Mouse (Mus musculus) C2C12 (cell line): Measurements from ENCODE around the gene Cdc25a. TPM values are rescaled to one million over a fixed set of nuclear protein-coding genes. Genes with fewer than 3 reads are reported as not detected.

ENCODE experiments used
- H3K27me3 ChIP-seq: one replicate; pipeline ENCODE4 v1.6.1; 2011; ENCODE audit not compliant: control insufficient read depth, insufficient read depth, insufficient read length
- H3K36me3 ChIP-seq: one replicate; pipeline ENCODE4 v1.6.1; 2011; ENCODE audit not compliant: control insufficient read depth, insufficient read depth
- H3K4me3 ChIP-seq: one replicate; pipeline ENCODE4 v1.5.1; 2011; ENCODE audit warnings: mild to moderate bottlenecking, control low read depth; ENCODE audit not compliant: poor library complexity, insufficient read depth, severe bottlenecking
- H3K79me2 ChIP-seq: one replicate; pipeline ENCODE4 v1.6.1; 2011; ENCODE audit not compliant: control insufficient read depth, insufficient read depth
- H3K79me3 ChIP-seq: one replicate; pipeline ENCODE4 v1.6.1; 2011; ENCODE audit warnings: low read depth, control low read depth
- H3ac ChIP-seq: one replicate; pipeline ENCODE3; 2011; ENCODE audit warnings: low read depth; ENCODE audit not compliant: control insufficient read depth, insufficient read length
- CEBPB ChIP-seq: IDR thresholded peaks from one replicate; pipeline ENCODE4 v1.6.1; 2011; ENCODE audit warnings: low read depth, mild to moderate bottlenecking, control low read depth, moderate library complexity
- CTCF ChIP-seq: IDR thresholded peaks from one replicate; pipeline ENCODE4 v1.5.1; 2011; ENCODE audit not compliant: control insufficient read depth, insufficient read depth, insufficient read length
- FOSL1 ChIP-seq: IDR thresholded peaks from one replicate; pipeline ENCODE4 v1.8.0; 2011; ENCODE audit warnings: mild to moderate bottlenecking, low read length; ENCODE audit not compliant: poor library complexity, insufficient read depth, severe bottlenecking
- MAX ChIP-seq: IDR thresholded peaks from one replicate; pipeline ENCODE4 v1.6.1; 2011; ENCODE audit warnings: mild to moderate bottlenecking, control low read depth
- MYOD1 ChIP-seq: IDR thresholded peaks from one replicate; pipeline ENCODE4 v1.6.1; 2011; ENCODE audit warnings: low read depth; ENCODE audit not compliant: control insufficient read depth, insufficient read length
- MYOG ChIP-seq: IDR thresholded peaks from one replicate; pipeline ENCODE4 v1.6.1; 2011; ENCODE audit not compliant: control insufficient read depth, insufficient read length; ENCODE audit errors: extremely low read depth
- USF1 ChIP-seq: IDR thresholded peaks from one replicate; pipeline ENCODE4 v1.6.1; 2011; ENCODE audit warnings: low read depth, mild to moderate bottlenecking, control low read depth, moderate library complexity
- polyA plus RNA-seq: library from polyadenylated mRNA; unstranded; fragments of >200 nt; fragmentation: generic; extraction: Trizol; gene quantifications from one replicate; pipeline ENCODE4 v1.2.1, GENCODE M21; 2012; ENCODE audit warnings: missing spikeins

Gene Cdc25a
- polyA plus RNA-seq, 1 experiment: 23.3 TPM

- H3K27me3 ChIP-seq: no peaks in the 10 kb centered on the region
- no peak overlapping the region for H3ac ChIP-seq
- no peak overlapping the region for H3K4me3 ChIP-seq
- H3K79me3 ChIP-seq: no peaks in the 10 kb centered on the region
- peaks cover 51% of the 10 kb centered on the region for H3K36me3 ChIP-seq
- TF ChIP-seq CEBPB: no peak
- TF ChIP-seq CTCF: no peak
- TF ChIP-seq FOSL1: no peak
- TF ChIP-seq MYOG: no peak
- TF ChIP-seq MAX: no peak
- TF ChIP-seq USF1: no peak
- H3K79me2 ChIP-seq: no peaks in the 10 kb centered on the region
Observed at GRCm38 (mm10) chr9:109896253-109897150, 21.1 kb downstream of the Cdc25a start.

GRCm38 (mm10) chr9:109898027-109898426, 22.6 kb downstream of the Cdc25a start:
- TF ChIP-seq MAX (no peak), USF1 (no peak), CEBPB (no peak), MYOG (no peak), MYOD1 (no peak), FOSL1 (no peak)
- H3K27me3 ChIP-seq: no peaks in the 10 kb centered on the region
- H3ac ChIP-seq: no peak overlapping the region
- no peaks in the 10 kb centered on the region for H3K79me3 ChIP-seq
- H3K4me3 ChIP-seq: no peak overlapping the region
- peaks cover 37% of the 10 kb centered on the region for H3K36me3 ChIP-seq
- H3K79me2 ChIP-seq: no peaks in the 10 kb centered on the region

GRCm38 (mm10) chr9:109899361-109899760, 24.0 kb downstream of the Cdc25a start:
- H3K36me3 ChIP-seq: peaks cover 24% of the 10 kb centered on the region
- H3K79me2 ChIP-seq: no peaks in the 10 kb centered on the region
- no peak overlapping the region for H3ac ChIP-seq
- H3K4me3 ChIP-seq: no peak overlapping the region
- no peaks in the 10 kb centered on the region for H3K27me3 ChIP-seq
- no peaks in the 10 kb centered on the region for H3K79me3 ChIP-seq
- TF ChIP-seq USF1 (no peak), MYOG (no peak), MAX (no peak), CTCF (no peak), FOSL1 (no peak), CEBPB (no peak), MYOD1 (no peak)

GRCm38 (mm10) chr9:109899774-109900173, 24.4 kb downstream of the Cdc25a start:
- Histone ChIP-seq H3K79me2 (no peaks in the 10 kb centered on the region), H3K27me3 (no peaks in the 10 kb centered on the region), H3ac (no peak overlapping the region)

GRCm38 (mm10) chr9:109900604-109901003, 25.2 kb downstream of the Cdc25a start:
- no peak overlapping the region for H3ac ChIP-seq
- H3K79me2 ChIP-seq: no peaks in the 10 kb centered on the region
- H3K4me3 ChIP-seq: no peak overlapping the region
- H3K79me3 ChIP-seq: no peaks in the 10 kb centered on the region
- peaks cover 12% of the 10 kb centered on the region for H3K36me3 ChIP-seq
- H3K27me3 ChIP-seq: no peaks in the 10 kb centered on the region
- no peak for TF ChIP-seq FOSL1
- TF ChIP-seq CEBPB: no peak
- TF ChIP-seq CTCF: no peak
- TF ChIP-seq USF1: no peak
- TF ChIP-seq MAX: no peak
- no peak for TF ChIP-seq MYOD1
- TF ChIP-seq MYOG: no peak

More at GRCm38 (mm10) chr9:109899774-109900173, 24.4 kb downstream of the Cdc25a start:
- Histone ChIP-seq H3K4me3 (no peak overlapping the region), H3K79me3 (no peaks in the 10 kb centered on the region), H3K36me3 (peaks cover 20% of the 10 kb centered on the region)
- TF ChIP-seq MYOD1 (no peak), MAX (no peak), CTCF (no peak), FOSL1 (no peak), USF1 (no peak), MYOG (no peak), CEBPB (no peak)

- TF ChIP-seq USF1: no peak
- no peak for TF ChIP-seq CTCF
- TF ChIP-seq MAX: no peak
- TF ChIP-seq MYOD1: no peak
- no peak for TF ChIP-seq CEBPB
- TF ChIP-seq MYOG: no peak
- no peak for TF ChIP-seq FOSL1
- H3ac ChIP-seq: no peak overlapping the region
- no peak overlapping the region for H3K4me3 ChIP-seq
- H3K79me2 ChIP-seq: no peaks in the 10 kb centered on the region
- no peaks in the 10 kb centered on the region for H3K36me3 ChIP-seq
- no peaks in the 10 kb centered on the region for H3K27me3 ChIP-seq
- H3K79me3 ChIP-seq: no peaks in the 10 kb centered on the region
Observed at GRCm38 (mm10) chr9:109902246-109902645, 26.9 kb downstream of the Cdc25a start.
